Mouse (Mus musculus) intestine, embryonic 14.5 days (tissue): ENCODE measurements around the gene Gm49339. TPM values are rescaled to one million over a fixed set of nuclear protein-coding genes. Genes with fewer than 3 reads are reported as not detected.

ENCODE experiments used
- polyA plus RNA-seq: library from polyadenylated mRNA; unstranded; fragments of >200 nt; fragmentation: Nextera tagmentation; extraction: Ambion mirVana; gene quantifications from 2 replicates; pipeline ENCODE4 v1.2.1, GENCODE M21; 2014

Gene Gm49339
- polyA plus RNA-seq, 1 experiment from 2014 or later: not detected

Other genes with a start within 250 kb of the Gm49339 start
- gene Lilr4b, start within 50 bp of the Gm49339 start, polyA plus RNA-seq: 0.27 and 0.60 TPM in 2 replicates
- 1.5 and 3.0 TPM in 2 replicates for gene Lilrb4a, start 10.3 kb downstream of the Gm49339 start, polyA plus RNA-seq
- 23.5 and 28.8 TPM in 2 replicates for gene Fam162b, start 109.9 kb downstream of the Gm49339 start, polyA plus RNA-seq
- not detected in 2 replicates for gene Gprc6a, start 150.8 kb downstream of the Gm49339 start, polyA plus RNA-seq
- gene Rfx6, start 197.1 kb downstream of the Gm49339 start, polyA plus RNA-seq: 1.9 and 2.3 TPM in 2 replicates